Mouse (Mus musculus) MEL (cell line): ENCODE results near the gene Lamtor4. TPM values are rescaled to one million over a fixed set of nuclear protein-coding genes. Genes with fewer than 3 reads are reported as not detected.

Source experiments
- DNase-seq: peaks from one replicate; pipeline ENCODE4 v3.0.0; 2011; ENCODE audit warnings: low read depth, low spot score
- H3K27ac ChIP-seq: 2 replicates; pipeline ENCODE4 v1.5.1; 2012; ENCODE audit warnings: low read depth, mild to moderate bottlenecking, control low read depth, low read length, moderate library complexity; ENCODE audit not compliant: control insufficient read depth
- H3K27me3 ChIP-seq, 2 experiments: fragments of 150-350 bp in 1 of 2; sonication (generic) in 1 of 2; 2 replicates each; pipeline ENCODE4 v1.6.1; 2012; ENCODE audit warnings: low read length in 2 of 2, mild to moderate bottlenecking in 2 of 2, improper control_type of control experiment in 1 of 2, moderate library complexity in 1 of 2; ENCODE audit not compliant: insufficient read depth in 2 of 2, control insufficient read depth in 1 of 2
- H3K36me3 ChIP-seq, 2 experiments: 2 replicates each; pipeline ENCODE4 v1.6.1; 2012 to 2014; ENCODE audit warnings: low read length in 2 of 2, improper control_type of control experiment in 1 of 2, inconsistent platforms in 1 of 2, mild to moderate bottlenecking in 1 of 2; ENCODE audit not compliant: insufficient read depth in 2 of 2, control insufficient read depth in 1 of 2
- H3K4me1 ChIP-seq, 2 experiments: fragments of 150-350 bp in 1 of 2; sonication (generic) in 1 of 2; 2 replicates each; pipeline ENCODE4 v1.6.1; 2012; ENCODE audit warnings: low read length in 2 of 2, improper control_type of control experiment in 1 of 2, mild to moderate bottlenecking in 1 of 2; ENCODE audit not compliant: insufficient read depth in 2 of 2, control insufficient read depth in 1 of 2
- H3K4me3 ChIP-seq, 2 experiments: fragments of 150-350 bp in 1 of 2; sonication (generic) in 1 of 2; 2 replicates each; pipeline ENCODE4 v1.5.1; 2012; ENCODE audit warnings: low read depth in 2 of 2, low read length in 2 of 2, mild to moderate bottlenecking in 2 of 2, moderate library complexity in 2 of 2, control low read depth in 1 of 2, improper control_type of control experiment in 1 of 2; ENCODE audit not compliant: control insufficient read depth in 1 of 2, insufficient read depth in 1 of 2
- H3K79me2 ChIP-seq: 2 replicates; pipeline ENCODE4 v1.6.1; 2012; ENCODE audit warnings: mild to moderate bottlenecking, low read length, moderate library complexity; ENCODE audit not compliant: control insufficient read depth, poor library complexity, insufficient read depth
- H3K9ac ChIP-seq: 2 replicates; pipeline ENCODE4 v1.6.1; 2012; ENCODE audit warnings: low read depth, mild to moderate bottlenecking, control low read depth, low read length, moderate library complexity; ENCODE audit not compliant: control insufficient read depth, poor library complexity, severe bottlenecking
- H3K9me3 ChIP-seq: fragments of 150-350 bp; sonication (generic); replicated peaks from 2 replicates; pipeline ENCODE4 v1.6.1; 2012; ENCODE audit warnings: mild to moderate bottlenecking, low read length, improper control_type of control experiment, moderate library complexity; ENCODE audit not compliant: insufficient read depth
- BHLHE40 ChIP-seq: IDR thresholded peaks from 2 replicates; pipeline ENCODE4 v1.6.1; 2012; ENCODE audit warnings: low read depth, mild to moderate bottlenecking, inconsistent platforms, low read length, improper control_type of control experiment, borderline replicate concordance
- CHD1 ChIP-seq: IDR thresholded peaks from 2 replicates; pipeline ENCODE4 v1.6.1; 2012; ENCODE audit warnings: low read depth, mild to moderate bottlenecking, inconsistent platforms, low read length, improper control_type of control experiment
- CHD2 ChIP-seq: IDR thresholded peaks from 2 replicates; pipeline ENCODE4 v1.6.1; 2011; ENCODE audit warnings: low read length, improper control_type of control experiment
- E2F4 ChIP-seq: IDR thresholded peaks from 2 replicates; pipeline ENCODE4 v1.6.1; 2011; ENCODE audit warnings: low read depth, low read length, improper control_type of control experiment, borderline replicate concordance
- ELF1 ChIP-seq: IDR thresholded peaks from 2 replicates; pipeline ENCODE4 v1.6.1; 2014; ENCODE audit warnings: low read depth, mild to moderate bottlenecking, inconsistent platforms, low read length, improper control_type of control experiment, moderate library complexity
- EP300 ChIP-seq, 2 experiments: IDR thresholded peaks; 2 replicates each; pipeline ENCODE4 v1.6.1; 2011; ENCODE audit warnings: improper control_type of control experiment in 2 of 2, low read length in 2 of 2, low read depth in 1 of 2, mild to moderate bottlenecking in 1 of 2
- ETS1 ChIP-seq: IDR thresholded peaks from 2 replicates; pipeline ENCODE4 v1.6.1; 2012; ENCODE audit warnings: low read depth, mild to moderate bottlenecking, inconsistent platforms, low read length, improper control_type of control experiment, moderate library complexity
- GABPA ChIP-seq: IDR thresholded peaks from 2 replicates; pipeline ENCODE4 v1.6.1; 2012; ENCODE audit warnings: low read depth, mild to moderate bottlenecking, inconsistent platforms, low read length, improper control_type of control experiment, moderate library complexity
- GATA1 ChIP-seq: IDR thresholded peaks from 2 replicates; pipeline ENCODE4 v1.6.1; 2011; ENCODE audit warnings: low read depth, low read length, improper control_type of control experiment
- HCFC1 ChIP-seq: IDR thresholded peaks from 2 replicates; pipeline ENCODE4 v1.6.1; 2012; ENCODE audit warnings: low read depth, mild to moderate bottlenecking, inconsistent platforms, low read length, improper control_type of control experiment, moderate library complexity
- MAX ChIP-seq: IDR thresholded peaks from 2 replicates; pipeline ENCODE4 v1.6.1; 2011; ENCODE audit warnings: low read length, improper control_type of control experiment
- MAZ ChIP-seq: IDR thresholded peaks from 2 replicates; pipeline ENCODE4 v1.6.1; 2012; ENCODE audit warnings: low read depth, mild to moderate bottlenecking, inconsistent platforms, low read length, improper control_type of control experiment
- MEF2A ChIP-seq: IDR thresholded peaks from 2 replicates; pipeline ENCODE4 v1.6.1; 2014; ENCODE audit warnings: low read depth, mild to moderate bottlenecking, inconsistent platforms, low read length, improper control_type of control experiment; ENCODE audit not compliant: poor library complexity, insufficient replicate concordance, severe bottlenecking; ENCODE audit errors: extremely low read depth
- MXI1 ChIP-seq: IDR thresholded peaks from 2 replicates; pipeline ENCODE4 v1.6.1; 2011; ENCODE audit warnings: mild to moderate bottlenecking, low read depth, low read length, improper control_type of control experiment
- MYB ChIP-seq: IDR thresholded peaks from 2 replicates; pipeline ENCODE4 v1.6.1; 2011; ENCODE audit warnings: mild to moderate bottlenecking, low read depth, low read length, improper control_type of control experiment
- MYC ChIP-seq: IDR thresholded peaks from 2 replicates; pipeline ENCODE4 v1.6.1; 2011; ENCODE audit warnings: low read depth, mild to moderate bottlenecking, low read length, improper control_type of control experiment, moderate library complexity
- NELFE ChIP-seq: IDR thresholded peaks from 2 replicates; pipeline ENCODE4 v1.6.1; 2011; ENCODE audit warnings: low read depth, low read length, improper control_type of control experiment
- NRF1 ChIP-seq: IDR thresholded peaks from 2 replicates; pipeline ENCODE4 v1.6.1; 2014; ENCODE audit warnings: low read depth, mild to moderate bottlenecking, inconsistent platforms, low read length, improper control_type of control experiment, moderate library complexity; ENCODE audit not compliant: poor library complexity, insufficient read depth, severe bottlenecking
- POLR2A ChIP-seq, 2 experiments: IDR thresholded peaks; 2 replicates each; pipeline ENCODE4 v1.6.1; 2011 to 2012; ENCODE audit warnings: low read length in 2 of 2, mild to moderate bottlenecking in 2 of 2, control low read depth in 1 of 2, improper control_type of control experiment in 1 of 2, low read depth in 1 of 2, moderate library complexity in 1 of 2; ENCODE audit not compliant: control insufficient read depth in 1 of 2, insufficient read depth in 1 of 2, poor library complexity in 1 of 2
- POLR2AphosphoS2 ChIP-seq: IDR thresholded peaks from 2 replicates; pipeline ENCODE4 v1.6.1; 2011; ENCODE audit warnings: low read length, improper control_type of control experiment
- RAD21 ChIP-seq: IDR thresholded peaks from 2 replicates; pipeline ENCODE4 v1.6.1; 2011; ENCODE audit warnings: mild to moderate bottlenecking, low read depth, low read length, improper control_type of control experiment
- SIN3A ChIP-seq: IDR thresholded peaks from 2 replicates; pipeline ENCODE4 v1.6.1; 2012; ENCODE audit warnings: low read length, improper control_type of control experiment, inconsistent platforms
- SMC3 ChIP-seq: IDR thresholded peaks from 2 replicates; pipeline ENCODE4 v1.6.1; 2011; ENCODE audit warnings: low read depth, low read length, improper control_type of control experiment
- TAL1 ChIP-seq: IDR thresholded peaks from 2 replicates; pipeline ENCODE4 v1.6.1; 2012; ENCODE audit warnings: mild to moderate bottlenecking, inconsistent platforms, low read length, moderate library complexity, mixed read lengths
- TBP ChIP-seq: IDR thresholded peaks from 2 replicates; pipeline ENCODE4 v1.8.0; 2011; ENCODE audit warnings: low read depth, low read length, improper control_type of control experiment
- TCF12 ChIP-seq: IDR thresholded peaks from 2 replicates; pipeline ENCODE4 v1.6.1; 2014; ENCODE audit warnings: low read depth, mild to moderate bottlenecking, inconsistent platforms, low read length, improper control_type of control experiment, moderate library complexity
- UBTF ChIP-seq: IDR thresholded peaks from 2 replicates; pipeline ENCODE4 v1.6.1; 2012; ENCODE audit warnings: low read depth, mild to moderate bottlenecking, inconsistent platforms, low read length, improper control_type of control experiment, moderate library complexity, borderline replicate concordance; ENCODE audit not compliant: insufficient read depth
- USF1 ChIP-seq: IDR thresholded peaks from 2 replicates; pipeline ENCODE4 v1.6.1; 2014; ENCODE audit warnings: low read depth, mild to moderate bottlenecking, inconsistent platforms, low read length, improper control_type of control experiment, moderate library complexity
- USF2 ChIP-seq, 2 experiments: IDR thresholded peaks; 2 replicates each; pipeline ENCODE4 v1.6.1; 2011 to 2012; ENCODE audit warnings: improper control_type of control experiment in 2 of 2, low read length in 2 of 2, borderline replicate concordance in 1 of 2, inconsistent platforms in 1 of 2, low read depth in 1 of 2, mild to moderate bottlenecking in 1 of 2; ENCODE audit not compliant: insufficient read depth in 1 of 2
- ZKSCAN1 ChIP-seq: IDR thresholded peaks from 2 replicates; pipeline ENCODE4 v1.6.1; 2012; ENCODE audit warnings: low read depth, mild to moderate bottlenecking, inconsistent platforms, low read length, improper control_type of control experiment, moderate library complexity
- ZMIZ1 ChIP-seq: IDR thresholded peaks from 2 replicates; pipeline ENCODE4 v1.6.1; 2012; ENCODE audit warnings: low read depth, mild to moderate bottlenecking, inconsistent platforms, low read length, improper control_type of control experiment, moderate library complexity
- ZNF384 ChIP-seq: IDR thresholded peaks from 2 replicates; pipeline ENCODE4 v1.6.1; 2012; ENCODE audit warnings: low read depth, mild to moderate bottlenecking, inconsistent platforms, low read length, improper control_type of control experiment
- polyA plus RNA-seq, 2 experiments: library from polyadenylated mRNA; stranded (reverse) in 1 of 2; unstranded in 1 of 2; fragments of >175 nt in 1 of 2; fragments of >200 nt in 1 of 2; gene quantifications; 2 replicates each; pipeline versions ENCODE4 v1.2.1 to v1.2.4; 2012; ENCODE audit warnings: low replicate concordance in 2 of 2, low read depth in 1 of 2; ENCODE audit not compliant: insufficient read length in 2 of 2, insufficient read depth in 1 of 2, missing spikeins in 1 of 2
- total RNA-seq: library from RNA; depleted of rRNA; stranded (reverse); fragments of 300-350 nt; gene quantifications from 2 replicates; pipeline ENCODE4 v1.2.3, GENCODE M21; 2012; rRNA removed

Lamtor4 gene
- total RNA-seq (45.7 and 51.5 TPM in 2 replicates), polyA plus RNA-seq (10 to 100 TPM in 1 of 2 experiments, not detected in 1; 59.0 TPM)

DNA sequence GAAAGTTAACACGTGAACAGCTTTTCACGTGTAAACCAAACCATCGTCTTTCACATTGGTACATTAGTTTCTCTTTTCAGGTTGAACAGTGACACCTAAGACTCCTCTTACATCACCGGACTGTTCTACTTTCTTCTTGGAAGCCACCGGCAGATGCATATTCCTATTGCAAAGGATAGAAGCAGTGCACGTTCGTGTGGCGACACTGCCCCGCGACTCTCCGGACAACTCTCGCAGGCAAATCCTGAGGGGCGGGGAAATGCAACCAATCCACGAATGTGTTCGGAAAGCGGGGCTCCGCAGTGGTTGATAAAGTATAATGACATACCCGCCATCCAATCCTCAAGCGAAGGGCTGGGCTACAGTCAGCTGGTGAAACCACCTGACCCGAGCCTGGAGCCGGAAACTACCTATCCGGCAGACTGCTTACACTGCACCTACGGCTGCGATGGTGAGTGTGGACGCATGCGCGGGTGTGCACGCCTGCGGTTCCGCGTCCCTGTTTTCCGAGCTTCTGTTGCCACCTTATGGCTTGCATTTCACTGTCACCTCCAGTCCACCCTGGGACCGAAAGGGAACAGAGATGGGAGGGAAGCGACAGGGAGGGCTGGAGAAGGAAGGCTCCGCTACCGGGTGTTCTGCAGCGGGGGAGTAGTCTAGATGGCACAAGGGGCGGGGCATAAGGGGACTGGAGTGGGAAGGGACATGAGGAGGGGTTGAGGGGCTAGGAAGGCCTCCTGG, at the start of gene Lamtor4:
Gene Lamtor4, plus strand, starts transcription at position 130 of the 741 bp plus-strand sequence.
- peak within 1 kb of the TSS; percentile 78 for H3K27ac ChIP-seq
- peaks cover 3 to 48% of the 10 kb centered on the region in 2 experiments; a peak in 3 of 4 replicates for H3K36me3 ChIP-seq
- no peaks in the 10 kb centered on the region; a peak in 1 of 4 replicates for H3K27me3 ChIP-seq
- H3K4me3 ChIP-seq: peak within 1 kb of the TSS; percentile 68 to 84
- peaks cover 13% of the 10 kb centered on the region for H3K79me2 ChIP-seq
- no peaks in the 10 kb centered on the region for H3K9me3 ChIP-seq
- TF ChIP-seq E2F4 (no peak), MEF2A (no peak), USF1 (peak; percentile 97), NRF1 (peak; percentile 87), BHLHE40 (peak; percentile 35; the same call in 1 of the 2 replicates), MXI1 (peak; percentile 94), UBTF (0 out of 2 replicates have a peak, but pooled peaks have one; percentile 17), POLR2AphosphoS2 (peak; percentile 95), TCF12 (peak; percentile 55), EP300 (IDR thresholded peaks at IDR 0.05; ENCODE audit: low read depth in 1 of 2, low read length in 2 of 2) (0 out of 4 replicates have a peak, but pooled peaks of 1 of the 2 experiments have one; percentile 13), ZKSCAN1 (no peak), ZNF384 (no peak), NELFE (peak; percentile 90), RAD21 (peak; percentile 7; the same call in 1 of the 2 replicates), TAL1 (no peak), MAZ (peak; percentile 16; the same call in 1 of the 2 replicates), USF2 (IDR thresholded peaks at IDR 0.05; ENCODE audit: borderline replicate concordance in 1 of 2, insufficient read depth in 1 of 2, low read depth in 1 of 2, low read length in 2 of 2) (peak; percentile 48 to 90; a peak in 3 of 4 replicates), MYB (no peak), HCFC1 (peak; percentile 81), CHD2 (peak; percentile 88), ELF1 (peak; percentile 88), POLR2A (IDR thresholded peaks at IDR 0.05; ENCODE audit: control insufficient read depth in 1 of 2, insufficient read depth in 1 of 2, low read depth in 1 of 2, low read length in 2 of 2, poor library complexity in 1 of 2) (peak; percentile 68 to 94), ZMIZ1 (peak; percentile 94), SMC3 (peak; percentile 28; the same call in 1 of the 2 replicates), CHD1 (peak; percentile 10; the same call in 1 of the 2 replicates), ETS1 (peak; percentile 91), MAX (peak; percentile 88), GATA1 (peak; percentile 25; the same call in 1 of the 2 replicates), GABPA (no peak), MYC (peak; percentile 97), SIN3A (peak; percentile 87), TBP (peak; percentile 91)
- peaks cover 12 to 49% of the 10 kb centered on the region in 2 experiments for H3K4me1 ChIP-seq
- H3K9ac ChIP-seq: peak within 1 kb of the TSS; percentile 80
- DNase-seq: peak; percentile 98
